In the genomic region with DNA sequence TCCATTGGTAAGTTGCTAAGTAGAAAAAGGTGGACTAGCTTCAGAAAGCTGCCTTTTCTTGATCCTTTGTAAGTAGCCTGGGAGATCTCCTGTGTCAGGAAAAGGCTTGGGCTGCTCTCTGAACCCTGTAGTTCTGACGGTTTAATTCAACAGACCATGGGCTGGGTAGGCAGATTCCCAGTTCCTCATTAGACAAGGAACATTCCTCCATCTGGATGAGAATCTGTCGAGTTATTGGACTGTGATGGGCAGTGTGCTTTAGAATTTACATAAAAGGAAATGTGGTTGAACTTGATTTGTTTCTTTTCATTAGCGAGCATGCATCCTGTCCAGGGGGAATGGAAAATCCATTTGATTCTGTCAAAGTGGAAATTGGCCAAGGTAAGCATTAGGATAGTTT, we compare ENCODE assay signal across 23 mouse cellular contexts.
"Had no signal": no experiment of that assay in that cellular context is flagged by ENCODE, and none has a peak within 500 bp of the region (broad histone marks: within the 10 kb centered on the region; RNA-seq: fewer than 3 reads in every experiment).

No protein-coding gene starts in this region.

- H3K4me1 ChIP-seq: kidney, embryonic 15.5 days; limb, embryonic 12.5 days; limb, embryonic 15.5 days; midbrain, embryonic 12.5 days; midbrain, embryonic 15.5 days; neural tube, embryonic 12.5 days had no signal

- H3K4me2 ChIP-seq: kidney, embryonic 15.5 days; limb, embryonic 12.5 days; limb, embryonic 15.5 days; liver, embryonic 11.5 days; lung, embryonic 14.5 days; midbrain, embryonic 12.5 days; midbrain, embryonic 15.5 days; neural tube, embryonic 12.5 days; neural tube, embryonic 15.5 days had no signal

- DNase-seq: kidney, postnatal 10 days; kidney, postnatal 36 days; left cerebral cortex, postnatal 4 days; liver, postnatal 0 days; lung, embryonic 14.5 days; right cerebral cortex, adult 18-20 months; right cerebral cortex, postnatal 14 days; right cerebral cortex, postnatal 4 days; thymus, adult 2 months; thymus, postnatal 14 days; thymus, postnatal 4 days had no signal

- H3K4me3 ChIP-seq: kidney, embryonic 15.5 days; limb, embryonic 12.5 days; limb, embryonic 15.5 days; midbrain, embryonic 12.5 days; midbrain, embryonic 15.5 days; neural tube, embryonic 12.5 days; neural tube, embryonic 15.5 days had no signal

- H3K9ac ChIP-seq: kidney, embryonic 15.5 days; limb, embryonic 12.5 days; limb, embryonic 15.5 days; liver, embryonic 14.5 days; liver, postnatal 0 days; lung, embryonic 14.5 days; midbrain, embryonic 12.5 days; midbrain, embryonic 15.5 days; neural tube, embryonic 12.5 days; neural tube, embryonic 15.5 days had no signal

- H3K27me3 ChIP-seq: kidney, embryonic 15.5 days; limb, embryonic 12.5 days; limb, embryonic 15.5 days; midbrain, embryonic 12.5 days; midbrain, embryonic 15.5 days; neural tube, embryonic 12.5 days; neural tube, embryonic 15.5 days had no signal

- H3K36me3 ChIP-seq: kidney, embryonic 15.5 days; limb, embryonic 12.5 days; limb, embryonic 15.5 days; midbrain, embryonic 12.5 days; midbrain, embryonic 15.5 days; neural tube, embryonic 12.5 days; neural tube, embryonic 15.5 days had no signal

- H3K27ac ChIP-seq: kidney, embryonic 15.5 days; limb, embryonic 12.5 days; limb, embryonic 15.5 days; liver, embryonic 14.5 days; macrophage; midbrain, embryonic 12.5 days; midbrain, embryonic 15.5 days; neural tube, embryonic 12.5 days; neural tube, embryonic 15.5 days; stomach, postnatal 0 days had no signal

- H3K9me3 ChIP-seq: kidney, embryonic 15.5 days; limb, embryonic 12.5 days; limb, embryonic 15.5 days; midbrain, embryonic 12.5 days; midbrain, embryonic 15.5 days; neural tube, embryonic 12.5 days; neural tube, embryonic 15.5 days had no signal

- ATAC-seq: liver, postnatal 0 days; lung, postnatal 0 days; midbrain, embryonic 15.5 days had no signal
